Mouse (Mus musculus): ENCODE results near the gene Arhgap25. TPM values are rescaled to one million over a fixed set of nuclear protein-coding genes. Genes with fewer than 3 reads are reported as not detected.

The Arhgap25 gene
- polyA plus RNA-seq, 1 experiment from 2014 or later = 1.9 TPM

DNA sequence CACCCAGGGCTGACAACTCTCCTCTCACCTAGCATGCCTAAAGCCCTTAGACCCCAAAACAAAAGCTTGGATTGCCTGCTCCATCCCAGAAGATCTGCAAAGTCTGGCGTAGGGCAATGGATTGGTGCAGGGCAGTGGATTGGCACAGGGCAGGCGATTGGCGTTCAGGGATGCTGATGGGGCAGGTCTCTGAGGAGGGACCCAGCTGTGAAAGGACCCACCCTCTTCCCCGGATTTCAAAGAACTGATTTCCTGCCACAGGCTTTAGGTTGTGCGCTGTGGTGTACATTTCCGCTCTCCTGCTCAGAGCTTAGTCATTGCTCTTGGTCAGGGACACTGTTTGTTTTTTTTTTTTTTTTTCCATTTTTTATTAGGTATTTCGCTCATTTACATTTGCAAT is 14.8 kb upstream of the Arhgap25 start:
- H3K4me3 ChIP-seq = no peak overlapping the region
- H3K9me3 ChIP-seq = 0 out of 2 replicates have a peak, but pooled peaks cover 7% of the 10 kb centered on the region
- H3K27ac ChIP-seq = no peak overlapping the region
- H3K9ac ChIP-seq = no peak overlapping the region
- H3K4me2 ChIP-seq = no peak overlapping the region
- H3K4me1 ChIP-seq = 0 out of 2 replicates have a peak, but pooled peaks cover 3% of the 10 kb centered on the region
- H3K36me3 ChIP-seq (replicated peaks) = no peaks in the 10 kb centered on the region
- WGBS = 83% methylated on average over 7 of the region's 7 CpGs
- no peak for ATAC-seq (replicated peaks)
- no peaks in the 10 kb centered on the region for H3K27me3 ChIP-seq (replicated peaks)

DNA sequence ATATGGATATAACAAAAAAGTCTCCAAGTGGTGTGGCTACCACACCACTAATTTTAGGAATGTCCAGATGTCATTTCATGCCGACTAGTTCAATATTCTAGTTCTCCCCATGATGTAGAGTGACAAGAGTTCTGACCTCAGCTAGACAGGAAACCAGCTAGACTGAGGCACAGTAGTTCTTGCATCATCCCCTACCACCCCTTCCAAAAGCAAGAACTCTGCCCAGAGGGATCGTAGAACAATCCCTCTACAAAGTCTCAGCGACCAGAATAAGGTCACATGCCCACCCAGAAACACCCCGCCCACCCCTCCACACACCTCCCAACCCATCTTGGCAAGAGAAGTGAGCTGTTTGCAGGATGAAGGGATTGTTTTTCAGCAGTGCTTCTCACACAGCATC is 14.4 kb upstream of the Arhgap25 start:
- Histone ChIP-seq H3K4me2 (no peak overlapping the region), H3K27ac (no peak overlapping the region), H3K4me3 (no peak overlapping the region), H3K27me3 (replicated peaks) (no peaks in the 10 kb centered on the region), H3K9me3 (0 out of 2 replicates have a peak, but pooled peaks cover 7% of the 10 kb centered on the region), H3K9ac (no peak overlapping the region), H3K4me1 (0 out of 2 replicates have a peak, but pooled peaks cover 3% of the 10 kb centered on the region), H3K36me3 (replicated peaks) (no peaks in the 10 kb centered on the region)
- no peak for ATAC-seq (replicated peaks)
- WGBS = 89% methylated on average over 4 of the region's 4 CpGs

DNA sequence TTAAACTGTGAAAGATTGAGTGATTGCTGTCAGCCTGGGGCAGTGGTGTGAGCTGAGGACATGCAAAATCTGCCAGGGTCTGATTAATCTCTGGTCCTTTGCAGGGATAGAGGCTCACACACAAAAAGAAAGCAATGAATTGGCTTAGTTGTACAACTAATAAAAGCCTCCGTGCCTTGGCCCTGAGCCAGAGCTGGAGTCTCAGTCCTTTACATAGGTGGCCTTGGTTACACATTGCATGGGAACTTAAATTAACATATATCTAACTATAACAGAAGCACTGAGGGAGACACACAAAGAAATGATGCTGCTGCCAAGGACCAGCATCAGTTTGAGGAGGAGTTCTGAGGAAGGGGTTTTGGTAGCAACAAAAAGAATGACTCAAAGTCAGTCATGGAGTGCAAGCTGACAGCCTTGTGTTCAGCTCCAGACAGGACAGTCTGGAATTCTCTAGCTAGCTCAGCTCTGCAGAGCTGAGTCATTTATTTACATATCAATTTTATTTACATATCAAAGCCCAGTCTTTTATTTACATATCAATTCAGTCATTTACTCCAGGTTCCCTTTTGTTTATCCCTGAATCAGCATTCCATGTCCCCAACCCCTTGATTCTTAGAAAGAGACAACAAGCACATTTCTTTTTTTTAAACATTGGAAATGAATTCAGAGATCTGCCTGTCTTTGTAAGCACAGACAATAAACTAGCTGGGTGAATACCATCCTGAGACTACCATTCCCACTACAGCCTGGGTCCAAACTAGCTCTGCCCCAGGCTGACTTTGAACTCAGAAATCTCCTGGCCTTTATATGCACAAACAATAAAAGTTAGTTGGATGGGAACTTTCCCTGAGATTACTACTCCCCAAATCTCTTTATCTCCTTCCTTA is 12.5 kb upstream of the Arhgap25 start:
- H3K27ac ChIP-seq = no peak overlapping the region
- 0 out of 2 replicates have a peak, but pooled peaks cover 3% of the 10 kb centered on the region for H3K4me1 ChIP-seq
- no peak overlapping the region for H3K4me3 ChIP-seq
- H3K27me3 ChIP-seq (replicated peaks) = no peaks in the 10 kb centered on the region
- 0 out of 2 replicates have a peak, but pooled peaks cover 7% of the 10 kb centered on the region for H3K9me3 ChIP-seq
- no peak overlapping the region for H3K4me2 ChIP-seq
- peak; percentile 80 for ATAC-seq (replicated peaks)
- H3K9ac ChIP-seq = no peak overlapping the region
- 6% methylated on average over 1 of the region's 1 CpGs for WGBS
- H3K36me3 ChIP-seq (replicated peaks) = no peaks in the 10 kb centered on the region

DNA sequence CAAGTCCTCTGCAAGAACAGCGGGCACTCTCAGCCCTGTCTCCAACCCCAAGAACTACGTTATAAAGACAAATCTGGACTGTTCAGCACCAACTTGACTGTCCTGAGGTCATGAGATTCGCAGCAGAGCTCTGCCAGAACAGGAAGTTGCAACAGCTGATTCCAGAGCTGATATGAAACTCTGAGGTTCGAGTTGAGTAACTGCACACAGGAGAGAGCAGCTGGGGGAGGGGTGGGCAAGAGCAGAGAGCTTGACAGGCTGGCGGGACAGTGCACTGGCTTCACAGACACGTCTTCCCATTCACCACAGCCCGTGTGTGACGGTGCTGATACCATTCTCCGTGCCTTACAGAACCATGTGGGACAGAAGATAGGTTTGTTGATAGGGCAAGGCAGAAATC is 9.0 kb upstream of the Arhgap25 start:
- Histone ChIP-seq H3K36me3 (replicated peaks) (no peaks in the 10 kb centered on the region), H3K9me3 (0 out of 2 replicates have a peak, but pooled peaks cover 7% of the 10 kb centered on the region), H3K27ac (no peak overlapping the region), H3K4me2 (no peak overlapping the region), H3K4me1 (0 out of 2 replicates have a peak, but pooled peaks cover 3% of the 10 kb centered on the region), H3K4me3 (no peak overlapping the region), H3K9ac (no peak overlapping the region), H3K27me3 (replicated peaks) (no peaks in the 10 kb centered on the region)
- 75% methylated on average over 9 of the region's 9 CpGs for WGBS
- no peak for ATAC-seq (replicated peaks)

DNA sequence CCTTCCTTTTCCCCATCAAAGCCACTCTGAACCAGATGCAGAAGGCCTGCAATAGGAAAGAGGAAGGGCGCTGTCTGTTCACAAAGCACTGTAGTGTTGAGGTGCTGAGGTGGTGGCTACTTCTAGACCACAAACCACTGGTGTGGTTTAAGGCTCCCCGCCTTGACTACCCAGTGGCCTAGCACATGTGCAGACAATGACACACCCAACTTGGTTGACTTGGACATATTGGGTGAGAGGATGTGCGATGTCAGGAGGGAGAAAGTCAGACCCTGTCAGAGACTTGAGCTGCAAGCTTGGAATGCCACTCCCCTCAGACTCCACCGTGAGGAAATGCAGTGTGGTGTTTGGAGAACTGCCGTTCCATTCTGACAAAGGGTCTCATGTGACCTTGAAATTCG is 8.1 kb upstream of the Arhgap25 start:
- no peak overlapping the region for H3K9ac ChIP-seq
- H3K4me3 ChIP-seq = no peak overlapping the region
- 88% methylated on average over 6 of the region's 6 CpGs for WGBS
- no peaks in the 10 kb centered on the region for H3K36me3 ChIP-seq (replicated peaks)
- 0 out of 2 replicates have a peak, but pooled peaks cover under 1% of the 10 kb centered on the region for H3K9me3 ChIP-seq
- no peaks in the 10 kb centered on the region for H3K27me3 ChIP-seq (replicated peaks)
- H3K4me2 ChIP-seq = no peak overlapping the region
- H3K27ac ChIP-seq = no peak overlapping the region
- no peak for ATAC-seq (replicated peaks)
- 0 out of 2 replicates have a peak, but pooled peaks cover 3% of the 10 kb centered on the region for H3K4me1 ChIP-seq

DNA sequence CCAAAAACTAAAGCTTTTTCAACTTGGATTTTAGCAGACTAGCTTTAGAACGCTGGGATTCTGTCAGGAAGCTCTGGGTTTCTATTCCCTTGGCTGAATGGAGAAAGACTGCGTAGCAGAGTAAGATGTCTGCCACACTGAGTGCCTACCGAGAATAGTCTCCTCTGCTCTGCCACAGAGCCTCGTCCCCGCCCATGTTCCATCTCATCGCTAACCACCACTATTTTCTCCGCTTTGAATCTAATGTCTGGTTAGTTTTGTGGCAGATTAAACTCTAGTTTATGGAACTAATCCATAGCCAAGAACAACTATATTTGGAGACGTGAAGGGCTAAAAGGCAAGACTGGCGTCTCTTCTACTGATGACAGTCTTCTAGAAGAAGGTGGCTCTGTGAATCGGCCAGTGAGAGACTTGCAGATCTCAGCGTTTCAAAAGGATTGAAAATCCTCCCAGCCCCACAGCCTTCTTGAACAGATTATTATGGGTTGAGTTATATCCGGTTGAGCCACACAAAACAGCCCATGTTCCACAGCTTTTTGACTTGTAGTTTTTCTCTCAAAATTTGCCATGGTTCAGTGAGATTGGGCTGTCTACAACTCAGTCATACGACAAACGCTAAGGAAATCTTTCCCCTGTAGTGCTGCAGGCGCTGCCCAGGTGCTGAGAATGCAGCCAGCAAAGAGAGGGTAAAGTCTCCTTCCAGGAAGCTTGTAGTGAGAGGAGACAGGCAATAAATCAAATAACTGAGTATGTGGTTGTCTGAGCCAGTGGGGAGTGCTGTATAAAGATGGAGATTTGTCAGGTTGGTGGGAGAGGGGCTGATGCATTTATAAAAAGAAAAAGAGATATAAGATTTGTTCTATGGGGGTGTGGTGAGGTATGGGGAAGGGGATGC is 5.6 kb upstream of the Arhgap25 start:
- 76% methylated on average over 15 of the region's 15 CpGs for WGBS
- H3K4me2 ChIP-seq = no peak overlapping the region
- H3K9me3 ChIP-seq = no peaks in the 10 kb centered on the region
- no peak for ATAC-seq (replicated peaks)
- no peak overlapping the region for H3K4me3 ChIP-seq
- H3K27me3 ChIP-seq (replicated peaks) = no peaks in the 10 kb centered on the region
- H3K27ac ChIP-seq = no peak overlapping the region
- no peaks in the 10 kb centered on the region for H3K36me3 ChIP-seq (replicated peaks)
- no peak overlapping the region for H3K9ac ChIP-seq
- H3K4me1 ChIP-seq = no peaks in the 10 kb centered on the region

DNA sequence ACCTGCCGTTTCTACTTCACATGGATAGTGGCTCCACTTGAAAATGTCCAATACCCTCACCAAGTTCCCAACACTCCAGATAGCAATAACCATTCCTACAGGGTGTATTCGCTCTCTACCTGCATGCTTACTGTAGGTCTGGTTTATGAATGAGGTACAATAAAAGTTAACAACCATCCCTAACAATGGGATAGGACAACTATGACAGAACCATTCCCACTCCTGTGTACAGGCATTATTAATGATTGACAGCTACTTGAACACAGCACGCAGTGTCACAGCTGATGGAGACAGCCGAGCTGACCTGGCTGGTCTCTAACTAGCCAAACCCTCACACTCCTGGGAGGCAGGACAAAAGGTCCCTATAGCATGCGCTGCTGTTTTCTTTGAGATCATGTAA is 4.6 kb upstream of the Arhgap25 start:
- no peaks in the 10 kb centered on the region for H3K9me3 ChIP-seq
- no peak overlapping the region for H3K4me2 ChIP-seq
- no peak for ATAC-seq (replicated peaks)
- no peak overlapping the region for H3K27ac ChIP-seq
- 79% methylated on average over 5 of the region's 5 CpGs for WGBS
- H3K27me3 ChIP-seq (replicated peaks) = no peaks in the 10 kb centered on the region
- no peaks in the 10 kb centered on the region for H3K36me3 ChIP-seq (replicated peaks)
- no peak overlapping the region for H3K9ac ChIP-seq
- no peak overlapping the region for H3K4me3 ChIP-seq
- no peaks in the 10 kb centered on the region for H3K4me1 ChIP-seq

DNA sequence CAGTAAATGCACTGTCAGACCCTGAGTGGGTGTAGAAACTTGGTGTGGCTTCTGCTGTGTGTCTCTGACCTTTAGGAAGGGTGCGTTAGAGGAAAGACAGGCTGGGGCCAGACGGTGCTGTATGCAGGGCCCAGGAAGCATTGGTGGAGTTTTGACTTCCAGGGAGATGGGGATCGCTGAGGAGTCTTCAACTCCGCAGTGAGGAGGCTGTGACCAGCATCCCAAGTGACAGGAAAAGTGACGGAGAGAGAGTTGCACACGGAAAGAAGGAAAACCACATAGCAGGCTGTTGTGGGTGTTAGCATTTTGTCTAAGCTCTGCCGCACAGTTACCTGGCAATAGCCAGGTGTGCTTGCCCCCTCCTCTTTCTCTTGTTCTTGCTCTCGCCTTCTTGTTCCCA is 3.2 kb upstream of the Arhgap25 start:
- ATAC-seq (replicated peaks) = no peak
- Histone ChIP-seq H3K27ac (no peak overlapping the region), H3K4me2 (no peak overlapping the region), H3K36me3 (replicated peaks) (no peaks in the 10 kb centered on the region), H3K9me3 (no peaks in the 10 kb centered on the region), H3K4me1 (no peaks in the 10 kb centered on the region), H3K9ac (no peak overlapping the region), H3K27me3 (replicated peaks) (no peaks in the 10 kb centered on the region), H3K4me3 (no peak overlapping the region)
- 63% methylated on average over 8 of the region's 8 CpGs for WGBS

DNA sequence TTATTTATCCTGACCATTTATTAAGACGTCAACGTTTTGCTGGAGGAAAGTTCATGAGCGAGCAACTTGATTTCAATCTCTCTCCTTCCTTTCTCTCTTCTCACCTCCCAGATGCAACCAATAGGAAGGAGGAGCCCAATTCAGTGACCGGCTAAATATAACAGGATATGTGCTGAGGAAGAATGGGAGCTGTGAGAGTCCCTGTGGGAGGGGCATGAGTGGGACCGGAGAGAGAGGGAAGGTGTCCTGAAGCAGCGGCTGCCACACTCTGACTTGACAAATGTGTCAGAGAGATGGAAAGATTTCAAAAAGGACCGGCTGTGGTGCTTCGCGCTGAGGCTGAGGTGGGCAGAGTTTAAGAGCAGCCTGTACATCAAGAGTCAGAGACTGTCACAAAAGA is 2.6 kb upstream of the Arhgap25 start:
- H3K4me3 ChIP-seq = no peak overlapping the region
- H3K4me2 ChIP-seq = no peak overlapping the region
- H3K9me3 ChIP-seq = no peaks in the 10 kb centered on the region
- ATAC-seq (replicated peaks) = no peak
- 71% methylated on average over 9 of the region's 9 CpGs for WGBS
- no peaks in the 10 kb centered on the region for H3K4me1 ChIP-seq
- no peaks in the 10 kb centered on the region for H3K36me3 ChIP-seq (replicated peaks)
- H3K9ac ChIP-seq = no peak overlapping the region
- H3K27ac ChIP-seq = no peak overlapping the region
- no peaks in the 10 kb centered on the region for H3K27me3 ChIP-seq (replicated peaks)

DNA sequence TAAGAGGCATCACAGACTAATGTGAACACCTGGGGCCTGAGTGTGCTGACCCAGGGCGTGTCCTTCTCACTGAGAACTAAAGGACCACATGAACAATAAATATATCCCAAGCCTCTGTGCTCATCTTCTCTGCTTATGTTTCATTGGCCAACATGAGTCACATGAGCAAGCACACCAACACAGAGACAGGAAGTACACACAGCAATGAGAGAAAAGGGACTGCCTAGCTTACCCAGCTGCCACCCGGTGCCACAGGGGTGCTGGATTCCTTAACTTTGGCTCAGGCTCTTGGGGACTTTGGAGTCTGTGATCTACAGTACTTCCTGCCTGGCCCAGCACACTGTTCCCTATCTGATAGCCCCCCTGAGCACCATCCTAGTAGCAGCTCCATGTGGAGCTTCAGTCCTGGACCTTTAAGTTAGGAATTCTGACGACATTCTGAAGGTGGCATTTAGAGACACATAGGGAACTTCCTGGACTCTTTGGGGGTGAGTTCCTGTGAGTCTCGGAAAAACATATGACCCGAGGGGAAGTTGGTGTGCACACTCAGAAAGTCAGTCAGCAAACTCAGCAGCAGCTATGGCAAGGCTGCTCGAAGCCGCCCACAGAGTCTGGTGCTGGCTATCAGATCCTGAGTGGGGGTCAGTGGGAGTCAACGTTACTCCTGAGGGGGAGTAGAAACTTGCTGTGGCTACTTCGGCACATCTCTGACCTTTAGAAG is 2.0 kb upstream of the Arhgap25 start:
- Histone ChIP-seq H3K4me2 (no peak overlapping the region), H3K27me3 (replicated peaks) (no peaks in the 10 kb centered on the region), H3K36me3 (replicated peaks) (no peaks in the 10 kb centered on the region), H3K9me3 (no peaks in the 10 kb centered on the region), H3K4me1 (no peaks in the 10 kb centered on the region), H3K9ac (no peak overlapping the region), H3K27ac (no peak overlapping the region), H3K4me3 (no peak overlapping the region)
- no peak for ATAC-seq (replicated peaks)
- 90% methylated on average over 9 of the region's 9 CpGs for WGBS

DNA sequence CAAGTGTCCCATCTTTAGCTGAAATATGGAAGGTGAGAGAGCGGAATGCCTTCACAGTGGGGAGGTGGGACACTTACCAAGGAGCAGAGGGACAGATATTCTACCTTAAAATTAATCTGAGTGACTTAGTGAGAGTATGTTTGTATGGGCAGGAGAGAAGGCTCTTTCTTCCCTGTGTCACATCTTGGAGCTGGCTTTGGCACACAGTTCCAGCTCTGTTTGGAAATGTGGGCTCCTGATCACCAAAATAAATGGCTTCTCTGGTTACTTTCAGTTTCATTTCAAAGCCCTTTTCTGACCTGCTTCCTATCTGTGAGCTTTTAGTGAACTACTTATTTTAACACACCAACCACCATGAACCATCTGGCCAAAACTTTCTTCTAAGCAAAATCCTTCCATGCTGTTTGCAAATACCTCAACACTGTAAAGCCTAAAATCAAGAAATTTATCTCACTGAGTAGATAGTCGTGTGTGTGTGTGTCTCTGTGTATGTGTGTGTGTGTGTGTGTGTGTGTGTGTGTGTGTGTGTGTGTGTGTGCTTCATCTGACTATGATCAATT is 1.5 kb downstream of the Arhgap25 start:
- Histone ChIP-seq H3K27me3 (replicated peaks) (no peaks in the 10 kb centered on the region), H3K4me2 (no peak overlapping the region), H3K27ac (no peak overlapping the region), H3K4me1 (no peaks in the 10 kb centered on the region), H3K9ac (no peak overlapping the region), H3K36me3 (replicated peaks) (no peaks in the 10 kb centered on the region), H3K4me3 (no peak overlapping the region), H3K9me3 (no peaks in the 10 kb centered on the region)
- WGBS = 92% methylated on average over 2 of the region's 2 CpGs
- no peak for ATAC-seq (replicated peaks)
